Mouse (Mus musculus) layer of hippocampus, adult 11-12 months (tissue): ENCODE data around the gene Tmem176a.
A peak's percentile ranks its signal among the peaks of the same experiment; 100 is the strongest.
"Not testable (repeated sequence)": the region's sequence is repeated elsewhere in the genome, so short reads cannot be mapped to it uniquely, and the experiment has no call there.

ENCODE experiments used
- DNase-seq: peaks from one replicate; pipeline ENCODE4 v3.0.0; 2022; ENCODE audit warnings: low spot score

The Tmem176a gene

GRCm38 (mm10) chr6:48842111-48842842 is 1.6 kb downstream of the Tmem176a start:
- peak; percentile 33 for DNase-seq

- no peak for DNase-seq
Measured at GRCm38 (mm10) chr6:48845086-48845485, 4.4 kb downstream of the Tmem176a start.

GRCm38 (mm10) chr6:48851820-48852491 is 11.2 kb downstream of the Tmem176a start:
- DNase-seq = no peak

GRCm38 (mm10) chr6:48854155-48854554 is 13.4 kb downstream of the Tmem176a start:
- DNase-seq = no peak

GRCm38 (mm10) chr6:48857613-48858302 is 17.0 kb downstream of the Tmem176a start:
- no peak for DNase-seq

GRCm38 (mm10) chr6:48860130-48860815 is 19.6 kb downstream of the Tmem176a start:
- peak; percentile 59 for DNase-seq

- no peak for DNase-seq
Measured at GRCm38 (mm10) chr6:48860851-48861250, 20.1 kb downstream of the Tmem176a start.

GRCm38 (mm10) chr6:48861616-48862280 is 21.0 kb downstream of the Tmem176a start:
- no peak for DNase-seq

- no peak for DNase-seq
Measured at GRCm38 (mm10) chr6:48862816-48863215, 22.1 kb downstream of the Tmem176a start.

GRCm38 (mm10) chr6:48863488-48863887 is 22.8 kb downstream of the Tmem176a start:
- no peak for DNase-seq

GRCm38 (mm10) chr6:48864181-48864580 is 23.5 kb downstream of the Tmem176a start:
- DNase-seq = no peak

- DNase-seq = no peak
Measured at GRCm38 (mm10) chr6:48864723-48865122, 24.0 kb downstream of the Tmem176a start.

GRCm38 (mm10) chr6:48865152-48865745 is 24.5 kb downstream of the Tmem176a start:
- DNase-seq = no peak

GRCm38 (mm10) chr6:48866355-48866950 is 25.7 kb downstream of the Tmem176a start:
- DNase-seq = not testable (repeated sequence)

GRCm38 (mm10) chr6:48867158-48867557 is 26.4 kb downstream of the Tmem176a start:
- DNase-seq = no peak

GRCm38 (mm10) chr6:48869774-48870173 is 29.1 kb downstream of the Tmem176a start:
- DNase-seq = no peak

- no peak for DNase-seq
Measured at GRCm38 (mm10) chr6:48872596-48872995, 31.9 kb downstream of the Tmem176a start, which contains the start of gene Aoc1. TSS of gene Aoc1 (plus strand) at chr6:48872896.

- no peak for DNase-seq
Measured at GRCm38 (mm10) chr6:48874576-48874975, 33.9 kb downstream of the Tmem176a start.

- DNase-seq = no peak
Measured at GRCm38 (mm10) chr6:48875515-48875914, 34.8 kb downstream of the Tmem176a start.

GRCm38 (mm10) chr6:48876510-48877135 is 35.9 kb downstream of the Tmem176a start:
- DNase-seq = peak; percentile 17
